In the genomic region with DNA sequence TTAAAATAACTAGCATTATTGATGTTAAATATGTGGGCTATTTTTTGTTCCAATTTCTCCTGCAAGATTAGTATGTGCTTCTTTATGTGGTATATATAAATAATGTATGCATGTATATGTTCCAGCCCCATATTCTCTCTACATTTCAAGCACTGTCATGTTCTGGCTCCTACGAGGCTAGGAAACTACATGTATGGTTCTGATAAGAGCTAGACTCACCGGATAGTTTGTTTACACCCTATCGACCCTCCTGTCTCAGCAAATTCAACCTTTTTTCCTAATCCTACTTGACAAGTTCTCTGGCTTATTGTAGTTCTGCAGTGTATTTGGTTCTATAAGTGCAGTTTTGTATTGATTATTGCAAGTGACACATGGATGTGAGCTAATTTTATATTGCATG, we compare ENCODE assay signal across 22 mouse cellular contexts. TPM values are rescaled to one million over a fixed set of nuclear protein-coding genes. Genes with fewer than 3 reads are reported as not detected.
A peak's percentile ranks its signal among the peaks of the same experiment; 100 is the strongest.
DNase-seq lines count a peak whose midpoint lies in the region; ATAC-seq and TF ChIP-seq lines count a peak whose summit lies in the region.
"Had no signal": no experiment of that assay in that cellular context is flagged by ENCODE, and none has a peak within 500 bp of the region (broad histone marks: within the 10 kb centered on the region; RNA-seq: fewer than 3 reads in every experiment).

No protein-coding gene starts in this region.

- no peaks in the 10 kb centered on the region for H3K9me3 ChIP-seq in liver, embryonic 11.5 days (ENCODE audit: control insufficient read depth, low read length)
- no peaks in the 10 kb centered on the region for H3K9me3 ChIP-seq in liver, embryonic 14.5 days (ENCODE audit: control insufficient read depth, low read length)
- H3K9me3 ChIP-seq: G1E; heart, embryonic 13.5 days; hindbrain, embryonic 12.5 days; kidney, embryonic 15.5 days; limb, embryonic 15.5 days; midbrain, embryonic 12.5 days had no signal

- H3K36me3 ChIP-seq in liver, embryonic 11.5 days (ENCODE audit: control insufficient read depth, insufficient read depth, low read length) = no peaks in the 10 kb centered on the region
- no peaks in the 10 kb centered on the region for H3K36me3 ChIP-seq in liver, embryonic 14.5 days (replicated peaks; ENCODE audit: control insufficient read depth, insufficient read depth, low read depth)
- H3K36me3 ChIP-seq: G1E; heart, embryonic 13.5 days; hindbrain, embryonic 12.5 days; kidney, embryonic 15.5 days; limb, embryonic 15.5 days; midbrain, embryonic 12.5 days had no signal

- peak; percentile 65 for ATAC-seq in liver, embryonic 11.5 days (replicated peaks; ENCODE audit: low FRiP score)
- peak; percentile 73 for ATAC-seq in liver, embryonic 14.5 days (ENCODE audit: insufficient read depth)
- ATAC-seq: forebrain, postnatal 0 days had no signal

- H3K27me3 ChIP-seq in liver, embryonic 11.5 days (replicated peaks; ENCODE audit: control insufficient read depth, insufficient read depth, low read length) = no peaks in the 10 kb centered on the region
- H3K27me3 ChIP-seq in liver, embryonic 14.5 days (ENCODE audit: control insufficient read depth, insufficient read depth, low read length) = no peaks in the 10 kb centered on the region
- H3K27me3 ChIP-seq: CH12.LX; heart, embryonic 13.5 days; hindbrain, embryonic 12.5 days; kidney, embryonic 15.5 days; limb, embryonic 15.5 days had no signal

- no peak overlapping the region for H3K9ac ChIP-seq in liver, embryonic 11.5 days (ENCODE audit: low read depth, low read length)
- peak overlapping the region; percentile 64 for H3K9ac ChIP-seq in liver, embryonic 14.5 days (replicated peaks)
- H3K9ac ChIP-seq: forebrain, postnatal 0 days; heart, embryonic 13.5 days; hindbrain, embryonic 12.5 days; kidney, embryonic 15.5 days; limb, embryonic 15.5 days; midbrain, embryonic 12.5 days had no signal

- DNase-seq in liver, embryonic 11.5 days (ENCODE audit: low spot score) = no peak
- no peak for DNase-seq in liver
- DNase-seq in c-Kit-positive CD71-positive TER-119-positive erythroid progenitor cells, embryonic 14.5 days (ENCODE audit: low spot score) = peak; percentile 70
- DNase-seq in liver, embryonic 14.5 days (ENCODE audit: low read depth in 3 of 3, low spot score in 3 of 3) = peak; percentile 74 to 76 (median 75)
- DNase-seq in kidney, postnatal 36 days = no peak
- no peak for DNase-seq in lung, postnatal 25 days (ENCODE audit: low spot score)
- DNase-seq in adrenal gland, postnatal 25 days = no peak
- DNase-seq: adrenal gland, adult 2 months; B cell, adult 2 months; cerebellum, adult 8-10 months; forebrain, postnatal 0 days; kidney, adult 11 months; kidney, postnatal 4 days; right cerebral cortex, postnatal 14 days had no signal

- no peak overlapping the region for H3K4me3 ChIP-seq in liver, embryonic 11.5 days (ENCODE audit: low read depth, low read length)
- no peak overlapping the region for H3K4me3 ChIP-seq in liver, embryonic 14.5 days (ENCODE audit: insufficient read depth in 1 of 2, low read depth in 2 of 2, low read length in 2 of 2)
- H3K4me3 ChIP-seq: heart, embryonic 13.5 days; hindbrain, embryonic 12.5 days; kidney, embryonic 15.5 days; limb, embryonic 15.5 days; midbrain, embryonic 12.5 days had no signal

- no peak overlapping the region for H3K4me2 ChIP-seq in liver, embryonic 11.5 days
- peak overlapping the region; percentile 53 for H3K4me2 ChIP-seq in liver, embryonic 14.5 days (ENCODE audit: low read depth)
- H3K4me2 ChIP-seq: heart, embryonic 13.5 days; hindbrain, embryonic 12.5 days; kidney, embryonic 15.5 days; limb, embryonic 15.5 days; midbrain, embryonic 12.5 days had no signal

- TF ChIP-seq EP300 in liver, embryonic 14.5 days (IDR thresholded peaks at IDR 0.05; ENCODE audit: low read depth) = peak; percentile 92

- TF ChIP-seq CTCF in liver, embryonic 14.5 days (IDR thresholded peaks at IDR 0.05; ENCODE audit: low read depth) = no peak

- WGBS in liver, embryonic 11.5 days = 37% methylated on average over 3 of the region's 3 CpGs
- WGBS in liver, embryonic 14.5 days (ENCODE audit: insufficient replicate concordance) = 5% methylated on average over 3 of the region's 3 CpGs

- peaks cover 47% of the 10 kb centered on the region for H3K4me1 ChIP-seq in liver, embryonic 11.5 days (replicated peaks; ENCODE audit: control insufficient read depth, insufficient read depth, low read length)
- H3K4me1 ChIP-seq in liver, embryonic 14.5 days (replicated peaks; ENCODE audit: control insufficient read depth in 2 of 2, insufficient read depth in 2 of 2, low read length in 1 of 2) = peaks cover 72 to 88% of the 10 kb centered on the region in 2 experiments

- H3K27ac ChIP-seq in liver, embryonic 11.5 days (ENCODE audit: low read depth, low read length) = peak overlapping the region; percentile 79
- peak overlapping the region; percentile 95 for H3K27ac ChIP-seq in liver, embryonic 14.5 days
- H3K27ac ChIP-seq: heart, embryonic 13.5 days; hindbrain, embryonic 12.5 days; kidney, embryonic 15.5 days; limb, embryonic 15.5 days; macrophage; midbrain, embryonic 12.5 days had no signal

RNA-seq across cellular contexts. Expression of gene Cpeb4, which starts 36.7 kb away (rescaled TPM):
- 14.4 and 15.8 TPM in 2 replicates for polyA plus RNA-seq in liver, embryonic 11.5 days (2014; fragmentation: Nextera tagmentation; extraction: Ambion mirVana)
- polyA plus RNA-seq in liver, embryonic 14.5 days (2012; rRNA removed) = 21.5 and 25.1 TPM in 2 replicates
- 28.7 and 29.4 TPM in 2 replicates for polyA plus RNA-seq in liver, embryonic 14.5 days (2014; fragmentation: Nextera tagmentation; extraction: Ambion mirVana)
- total RNA-seq in adrenal gland, postnatal 25 days (2021) = 77.0 and 92.2 TPM in 2 replicates

Comparison
In these comparisons a context has a peak if more than half of its experiments do, and no peak if none do; other contexts are left out.
1. DNase-seq: peak in c-Kit-positive CD71-positive TER-119-positive erythroid progenitor cells, embryonic 14.5 days (single experiment) and liver, embryonic 14.5 days (3 of 3); none in liver, embryonic 11.5 days (single experiment), liver (single experiment), kidney, postnatal 36 days (0 of 2), lung, postnatal 25 days (single experiment) and adrenal gland, postnatal 25 days (single experiment).